Mouse (Mus musculus) bone marrow, adult 2 months (tissue): ENCODE measurements around the gene Cd151.

Experiments
- CTCF ChIP-seq: fragments of 200-500 bp; IDR thresholded peaks from 2 replicates; pipeline ENCODE4 v1.5.1; 2011; ENCODE audit warnings: low read length, control low read depth; ENCODE audit not compliant: control insufficient read depth, insufficient read depth
- POLR2A ChIP-seq: fragments of 200-500 bp; IDR thresholded peaks from 2 replicates; pipeline ENCODE4 v1.6.1; 2011; ENCODE audit warnings: low read depth, mild to moderate bottlenecking, control low read depth, low read length, borderline replicate concordance; ENCODE audit not compliant: control insufficient read depth

DNA sequence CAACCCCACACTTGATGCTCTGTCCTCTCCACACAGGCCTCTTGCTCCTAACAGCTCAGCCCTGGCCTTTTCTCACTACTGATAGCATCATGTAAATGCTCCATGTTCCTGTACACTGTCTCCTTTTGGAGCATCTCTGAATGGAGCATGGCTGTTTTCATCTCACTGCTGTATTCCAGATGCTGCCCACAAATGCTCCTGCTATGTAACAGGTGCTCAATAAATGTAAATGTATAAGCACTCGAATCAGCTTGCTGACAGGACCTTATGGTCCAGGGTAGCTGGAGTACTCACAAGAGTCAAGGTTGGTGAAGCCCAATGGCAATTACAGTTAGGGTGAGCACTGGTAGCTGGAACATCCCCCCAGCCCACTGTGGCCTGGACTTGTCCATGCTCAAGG is 4.0 kb downstream of the Cd151 start:
- no peak for TF ChIP-seq CTCF
- no peak for TF ChIP-seq POLR2A
